Mouse (Mus musculus) liver, postnatal 0 days (tissue): ENCODE results near the gene Ier5.

Experiments used
- CTCF ChIP-seq: sonication (generic); IDR thresholded peaks from 2 replicates; pipeline ENCODE4 v1.5.1; 2016; ENCODE audit warnings: antibody characterized with exemption, low read depth
- EP300 ChIP-seq: IDR thresholded peaks from 2 replicates; pipeline ENCODE4 v1.6.1; 2016; ENCODE audit warnings: antibody characterized with exemption, low read depth, mild to moderate bottlenecking

GRCm38 (mm10) chr1:155138795-155139194, 39.4 kb upstream of the Ier5 start:
- TF ChIP-seq CTCF (no peak), EP300 (no peak)
